Mouse (Mus musculus) kidney, postnatal 10 days (tissue): ENCODE results near the gene Ltb4r1.

Source experiments
- DNase-seq: peaks from one replicate; pipeline ENCODE4 v3.0.0; 2021; ENCODE audit warnings: mixed read lengths

The Ltb4r1 gene

DNA sequence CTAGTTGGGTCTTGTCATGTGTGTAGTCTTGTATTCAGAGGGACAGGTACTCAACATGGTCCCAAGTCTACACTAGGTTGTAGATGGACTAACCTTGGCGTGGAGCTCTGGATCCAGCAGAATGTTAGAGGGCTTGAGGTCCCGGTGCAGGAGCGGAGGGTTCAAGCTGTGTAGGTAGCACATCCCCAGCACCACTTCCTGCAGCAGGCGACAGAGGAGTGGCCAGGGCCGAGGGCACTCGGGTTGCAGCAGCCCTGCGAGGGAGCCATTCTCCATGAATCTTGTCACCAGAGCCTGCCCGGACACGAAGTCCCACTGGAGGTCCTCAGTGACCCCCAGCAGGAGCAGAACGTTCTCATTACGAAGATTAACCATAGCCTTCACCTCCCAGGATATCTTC lies 22.0 kb downstream of the Ltb4r1 start:
- no peak for DNase-seq

DNA sequence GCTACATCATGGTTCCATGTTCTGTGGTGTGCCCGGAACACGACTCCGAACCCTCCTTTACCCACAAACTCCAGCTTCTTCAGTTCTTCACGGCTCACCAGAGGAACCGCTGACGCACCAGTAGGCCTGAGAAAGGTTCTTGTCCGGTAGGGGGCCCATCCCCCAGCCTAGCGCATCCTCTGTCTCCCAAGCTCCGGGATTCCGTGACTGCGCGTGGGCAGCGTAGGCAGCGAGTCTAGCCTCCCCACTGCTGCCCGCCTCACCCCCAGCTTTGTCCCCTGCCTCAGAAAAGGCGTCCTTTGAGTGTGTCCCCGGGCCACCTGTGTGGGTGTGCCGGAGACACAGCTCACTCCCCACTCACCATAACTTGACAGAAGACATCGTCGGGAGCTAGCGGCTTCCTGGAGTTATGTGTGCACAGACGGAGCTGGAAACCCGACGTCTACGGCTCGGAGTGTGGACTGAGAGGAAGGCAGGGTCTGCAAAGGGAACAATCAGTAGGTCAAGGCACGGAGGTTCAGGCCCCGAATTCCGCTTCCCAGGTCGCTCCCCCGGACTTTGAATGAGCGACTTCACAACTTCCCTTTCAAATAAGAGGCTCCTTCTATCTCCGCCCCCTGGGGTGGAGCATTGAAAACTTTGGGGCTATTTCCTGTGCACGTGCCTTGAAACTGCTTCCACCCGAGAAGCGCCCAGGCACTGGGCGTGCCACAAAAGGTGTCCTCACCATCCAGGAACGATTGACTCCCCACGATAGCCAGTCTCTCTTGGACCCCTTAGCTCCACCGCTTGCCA lies 22.7 kb downstream of the Ltb4r1 start, which contains the start of gene Ripk3:
TSS of gene Ripk3 (minus strand) at position 610 of the 795 bp plus-strand sequence.
- DNase-seq, result peak; percentile 63

DNA sequence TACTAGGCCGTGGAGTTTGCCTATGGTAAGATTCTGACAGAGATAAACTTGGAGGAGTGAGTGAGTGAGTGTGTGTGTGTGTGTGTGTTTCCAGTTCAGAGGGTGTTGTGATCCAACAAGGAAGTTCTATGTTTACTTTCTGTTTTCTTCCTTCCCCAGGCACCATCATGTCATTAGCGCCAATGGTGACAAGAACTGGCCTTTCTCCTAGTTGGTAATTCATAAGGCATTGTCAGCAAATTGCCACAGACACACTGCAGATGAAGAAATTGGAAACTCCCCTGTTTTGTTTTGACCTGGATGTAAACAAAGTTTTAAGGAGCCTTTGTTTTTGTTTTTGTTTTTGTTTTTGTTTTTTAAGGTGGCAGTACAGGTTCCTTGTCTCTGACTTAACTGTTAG lies 27.7 kb downstream of the Ltb4r1 start:
- DNase-seq, result no peak

DNA sequence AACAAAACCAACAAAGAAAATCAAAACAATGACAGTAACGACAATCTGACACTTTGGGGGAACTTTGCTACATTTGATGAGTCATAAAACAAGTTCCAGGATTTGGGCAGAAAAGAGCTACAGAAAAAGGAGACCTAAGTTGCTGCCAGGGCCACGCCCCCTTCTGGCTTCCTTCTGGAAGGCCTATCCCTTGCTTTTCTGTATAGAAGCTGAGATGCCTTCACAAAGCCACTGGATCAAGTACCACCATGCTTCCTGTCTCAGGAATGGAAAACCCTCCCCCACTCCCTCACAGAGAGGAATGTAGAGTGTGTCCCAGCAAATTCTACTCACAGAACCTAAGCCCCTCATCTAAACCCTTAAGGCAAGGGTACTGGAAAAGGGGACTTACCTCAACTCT lies 28.2 kb downstream of the Ltb4r1 start:
- DNase-seq, result no peak

DNA sequence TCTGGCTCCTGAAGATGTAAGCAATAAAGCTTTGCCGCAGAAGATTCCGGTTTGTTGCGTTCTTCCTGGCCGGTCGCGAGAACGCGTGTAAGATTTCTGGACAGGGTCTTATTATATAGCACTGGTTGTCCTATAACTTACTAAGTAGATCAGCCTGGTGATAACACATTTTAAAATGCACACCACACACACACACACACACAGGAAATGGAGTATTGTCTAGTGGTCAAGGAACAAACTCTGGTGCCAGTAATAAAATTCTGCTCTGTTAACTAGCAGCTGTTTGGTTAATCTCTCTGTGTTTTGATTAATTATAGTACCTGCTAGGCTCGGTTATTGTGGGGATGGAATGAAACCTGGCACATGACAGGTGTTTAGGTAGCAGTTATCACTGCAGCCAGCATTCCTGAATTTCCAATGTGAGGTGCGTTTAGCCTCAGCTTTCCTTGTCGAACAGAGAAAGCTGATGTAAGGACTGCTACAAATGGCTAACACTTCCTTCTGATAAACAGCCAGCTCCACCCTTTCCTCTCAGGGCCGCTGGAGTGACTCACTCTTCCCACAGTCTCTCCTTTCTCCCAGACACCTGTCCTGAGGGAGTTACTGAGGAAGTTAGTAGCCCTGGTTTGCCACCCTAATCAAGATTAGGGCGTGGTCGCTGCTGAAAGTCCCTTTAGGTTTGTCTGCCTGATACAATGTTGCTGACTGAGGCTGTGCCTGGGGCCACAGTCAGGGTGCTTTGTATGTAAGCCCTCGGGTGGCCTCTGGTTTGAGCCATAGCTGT lies 29.8 kb downstream of the Ltb4r1 start:
- no peak for DNase-seq

DNA sequence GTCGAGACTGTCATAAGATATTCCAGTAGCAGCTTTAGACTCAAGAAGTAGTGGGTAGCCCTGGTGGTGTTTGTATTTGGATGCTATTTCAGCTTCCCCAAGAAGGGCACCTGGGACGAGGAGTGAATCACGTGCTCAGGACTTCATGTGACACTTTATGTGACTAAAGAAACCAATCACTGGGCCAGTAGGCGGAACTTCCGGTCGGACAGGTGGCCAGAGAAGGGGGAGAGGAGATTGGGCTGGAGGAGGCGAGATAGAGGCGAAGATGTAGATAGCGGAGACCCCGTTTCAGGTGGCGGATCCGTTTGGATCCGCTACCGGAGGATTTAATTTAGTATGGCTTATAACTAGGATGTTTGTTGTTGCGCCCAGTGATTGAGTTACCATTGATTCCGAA lies 49.1 kb downstream of the Ltb4r1 start:
- DNase-seq, result peak; percentile 88

DNA sequence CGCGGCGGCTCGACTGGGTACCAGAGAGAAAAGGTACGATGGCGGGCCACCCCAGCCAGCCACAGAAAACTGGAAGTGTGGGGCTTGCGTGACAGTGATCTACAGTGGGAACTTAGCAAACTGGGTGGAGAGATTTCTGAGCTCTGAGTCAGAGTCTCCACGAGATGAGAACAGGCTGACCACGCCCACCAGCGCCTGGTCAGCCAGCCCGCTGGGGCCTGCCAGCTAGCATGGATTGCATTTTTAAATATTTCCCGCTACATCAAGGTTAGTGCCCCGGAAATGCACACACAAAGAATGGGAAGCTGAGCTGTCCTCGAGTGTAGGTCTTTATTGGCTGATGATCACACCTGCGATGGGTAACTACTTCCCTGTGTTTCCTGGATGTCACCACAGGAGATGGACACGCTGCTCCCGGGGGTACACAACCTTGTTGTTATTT lies 49.6 kb downstream of the Ltb4r1 start:
- peak; percentile 82 for DNase-seq
